Mouse (Mus musculus) olfactory bulb, adult 2 months (tissue): ENCODE results near the gene Ksr1. TPM values are rescaled to one million over a fixed set of nuclear protein-coding genes. Genes with fewer than 3 reads are reported as not detected.

Experiments used
- H3K27ac ChIP-seq: fragments of 200-500 bp; 2 replicates; pipeline ENCODE4 v1.5.1; 2012; ENCODE audit warnings: low read depth, low read length; ENCODE audit not compliant: insufficient read depth
- H3K4me1 ChIP-seq: fragments of 200-500 bp; 2 replicates; pipeline ENCODE4 v1.6.1; 2012; ENCODE audit warnings: low read length; ENCODE audit not compliant: control insufficient read depth, insufficient read depth
- H3K4me3 ChIP-seq: fragments of 200-500 bp; 2 replicates; pipeline ENCODE4 v1.5.1; 2012; ENCODE audit warnings: mild to moderate bottlenecking, low read depth, low read length, moderate library complexity; ENCODE audit not compliant: insufficient read depth
- CTCF ChIP-seq: fragments of 200-500 bp; IDR thresholded peaks from 2 replicates; pipeline ENCODE4 v1.5.1; 2012; ENCODE audit warnings: low read depth, mild to moderate bottlenecking, low read length, moderate library complexity; ENCODE audit not compliant: insufficient read depth
- POLR2A ChIP-seq: fragments of 200-500 bp; IDR thresholded peaks from 2 replicates; pipeline ENCODE4 v1.6.1; 2012; ENCODE audit warnings: mild to moderate bottlenecking, low read depth, low read length, moderate library complexity; ENCODE audit not compliant: insufficient read depth
- WGBS: fragments of 180-500 bp; shearing (Covaris S2); methylation state at CpG from one replicate; pipeline ENCODE4 v1.1.7; 2018; 5-methylcytosine and 5-hydroxymethylcytosine counted together
- polyA plus RNA-seq: library from polyadenylated mRNA; stranded (reverse); fragments of >200 nt; gene quantifications from 2 replicates; pipeline ENCODE4 v1.2.4, GENCODE M21; 2012; ENCODE audit warnings: low replicate concordance; ENCODE audit not compliant: missing spikeins, insufficient read depth, insufficient read length

Ksr1 gene
- polyA plus RNA-seq, 1 experiment = not detected

DNA sequence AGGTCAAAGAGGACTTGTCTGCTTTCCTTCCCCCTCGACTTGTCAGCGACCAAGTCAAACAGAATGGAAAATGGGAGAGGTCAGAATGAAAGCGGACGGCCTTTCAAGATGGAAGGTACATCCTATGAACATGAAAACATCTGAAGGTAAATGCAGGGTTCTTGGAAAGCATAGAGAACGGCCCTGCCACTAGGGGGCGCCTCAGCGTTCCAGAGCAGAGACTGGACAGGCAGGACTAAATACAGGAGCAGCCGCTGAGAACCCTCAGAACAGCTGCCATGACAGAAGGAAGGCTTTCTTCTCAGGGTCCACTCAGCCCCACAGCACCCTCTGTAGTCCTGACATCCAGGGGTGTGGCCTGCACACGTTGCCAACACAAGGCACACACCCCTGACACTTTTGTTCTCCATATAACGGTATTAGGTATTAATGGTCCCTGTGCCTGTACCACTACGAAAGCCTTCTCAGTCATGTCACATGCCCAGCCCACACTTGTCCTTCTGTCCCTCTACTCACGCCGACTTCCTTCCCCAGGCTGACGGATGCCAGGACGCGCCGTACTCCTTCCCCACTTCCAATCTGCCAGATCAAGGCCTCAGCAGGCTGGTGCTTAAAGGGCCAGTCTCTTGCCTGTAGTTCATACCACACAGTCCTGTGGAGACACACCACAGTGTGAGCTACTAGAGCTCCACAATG is 126.2 kb downstream of the Ksr1 start:
- Histone ChIP-seq H3K4me1 (peaks cover 8% of the 10 kb centered on the region), H3K27ac (no peak overlapping the region)
- WGBS = 75% methylated on average over 17 of the region's 17 CpGs

DNA sequence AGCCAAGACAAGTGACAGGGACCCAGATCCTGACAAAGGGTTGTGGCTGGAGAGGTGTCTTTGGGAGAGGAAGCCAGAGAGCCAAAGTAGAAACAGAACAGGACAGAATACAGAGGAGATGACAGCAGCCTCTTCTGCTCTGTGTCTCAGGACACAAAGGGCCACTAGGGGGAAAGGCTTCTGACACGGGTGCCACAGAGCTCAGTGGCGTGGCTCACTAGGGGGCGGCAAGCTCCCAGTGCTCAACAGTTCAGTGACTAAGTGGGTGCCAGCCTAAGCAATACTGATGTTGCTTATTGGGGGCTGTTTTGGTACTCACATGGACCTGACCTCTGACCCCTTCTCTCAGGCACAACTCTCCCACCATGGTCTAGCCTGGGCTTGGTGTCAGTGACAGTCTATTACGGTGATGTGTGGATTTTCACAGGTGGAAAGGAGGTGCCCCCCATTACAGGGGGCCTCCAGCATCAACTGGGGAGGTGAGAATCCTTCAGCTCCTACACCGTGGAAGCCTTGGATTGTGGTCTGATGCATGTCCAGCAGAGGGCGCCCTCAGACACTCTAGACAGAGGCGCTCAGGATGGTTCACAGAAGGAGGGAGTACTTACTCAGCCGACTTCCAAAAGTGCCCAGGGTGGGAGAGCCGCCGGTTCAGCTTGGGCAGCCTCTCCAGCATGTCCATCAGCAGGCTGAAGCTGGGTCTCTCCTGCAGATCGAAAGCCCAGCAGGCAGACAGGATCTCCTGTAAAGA is 127.1 kb downstream of the Ksr1 start:
- 50% methylated on average over 11 of the region's 11 CpGs for WGBS
- Histone ChIP-seq H3K27ac (no peak overlapping the region), H3K4me1 (peaks cover 8% of the 10 kb centered on the region), H3K4me3 (no peak overlapping the region)
- TF ChIP-seq CTCF (peak; percentile 53; the same call in 1 of the 2 replicates), POLR2A (no peak)

More for the DNA sequence above, 126.2 kb downstream of the Ksr1 start:
- peak; percentile 51; the same call in 1 of the 2 replicates for TF ChIP-seq CTCF
- no peak for TF ChIP-seq POLR2A
- no peak overlapping the region for H3K4me3 ChIP-seq

DNA sequence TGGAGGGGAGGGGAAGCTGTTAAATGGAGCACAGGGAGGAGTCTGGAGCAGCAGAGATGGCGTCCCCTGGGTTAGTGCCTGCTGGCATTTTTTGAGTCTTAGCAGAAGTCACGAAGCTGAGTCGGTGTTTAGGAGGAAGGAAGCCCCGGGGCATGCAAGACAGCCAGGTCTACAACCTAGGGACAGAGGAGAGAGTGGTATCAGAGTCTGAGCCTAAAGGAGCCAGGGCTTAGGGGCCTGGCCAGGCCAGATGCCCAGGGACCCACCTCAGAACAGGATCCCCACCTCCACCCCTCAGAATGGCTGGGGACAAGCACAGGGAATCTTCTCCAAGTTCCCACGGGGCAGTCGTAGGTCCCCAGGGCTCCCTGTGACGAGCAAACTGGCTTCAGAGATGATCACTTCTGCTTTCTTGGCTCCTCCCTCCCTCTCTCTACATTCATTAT is 129.0 kb downstream of the Ksr1 start:
- 75% methylated on average over 7 of the region's 7 CpGs for WGBS
- no peak for TF ChIP-seq POLR2A
- TF ChIP-seq CTCF = no peak
- Histone ChIP-seq H3K4me3 (no peak overlapping the region), H3K27ac (no peak overlapping the region), H3K4me1 (peaks cover 8% of the 10 kb centered on the region)

DNA sequence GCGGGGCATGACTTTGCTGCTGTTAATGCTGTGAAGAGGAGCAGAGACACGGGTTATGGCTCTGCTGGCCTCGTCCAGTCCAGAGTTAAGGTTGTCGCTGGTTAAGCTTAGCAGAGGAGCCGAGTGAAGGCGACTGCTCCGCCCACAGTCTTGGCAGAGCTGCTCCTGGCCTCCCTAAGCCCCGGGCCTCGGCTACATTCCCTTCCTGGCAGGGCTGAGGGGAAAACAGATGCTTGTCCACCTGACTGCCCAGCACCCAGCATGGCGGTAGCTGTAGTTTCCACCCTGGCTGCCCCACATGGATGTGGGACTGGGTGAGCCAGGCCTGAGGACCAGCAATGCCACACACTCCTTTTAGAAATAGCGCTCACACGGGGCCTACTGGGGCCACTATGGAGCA is 130.0 kb downstream of the Ksr1 start:
- Histone ChIP-seq H3K4me3 (no peak overlapping the region), H3K27ac (no peak overlapping the region), H3K4me1 (peaks cover 8% of the 10 kb centered on the region)
- TF ChIP-seq POLR2A (no peak), CTCF (no peak)
- WGBS = 58% methylated on average over 12 of the region's 12 CpGs

DNA sequence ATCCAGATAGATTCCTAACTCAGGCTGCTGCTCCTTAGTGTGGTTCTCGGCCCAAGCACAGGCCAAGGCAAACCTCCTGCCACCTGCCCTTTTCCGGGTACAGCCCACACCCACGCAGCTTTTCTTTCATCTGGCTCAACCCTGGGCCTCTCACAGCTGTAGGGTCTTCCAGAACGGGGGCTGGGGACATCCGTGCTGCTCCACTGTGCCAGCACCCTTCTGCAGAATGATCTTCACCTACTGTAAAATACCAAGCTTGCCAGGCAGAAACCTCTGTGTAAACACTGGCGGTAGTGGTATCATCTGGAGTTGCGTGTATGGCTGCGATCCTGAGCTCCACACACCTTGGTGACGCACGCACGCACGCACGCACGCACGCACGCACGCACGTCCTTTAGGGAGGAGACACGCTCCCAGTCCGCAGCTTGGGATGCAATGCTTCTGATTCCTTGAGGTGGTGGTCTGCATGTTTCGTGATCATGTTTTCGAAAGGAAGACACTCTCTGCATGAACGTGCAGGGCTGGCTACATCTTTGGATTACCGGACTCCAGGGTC is 130.5 kb downstream of the Ksr1 start:
- TF ChIP-seq POLR2A = no peak
- TF ChIP-seq CTCF = no peak
- H3K4me1 ChIP-seq = peaks cover 8% of the 10 kb centered on the region
- H3K4me3 ChIP-seq = no peak overlapping the region
- H3K27ac ChIP-seq = no peak overlapping the region
- WGBS = 85% methylated on average over 24 of the region's 24 CpGs

DNA sequence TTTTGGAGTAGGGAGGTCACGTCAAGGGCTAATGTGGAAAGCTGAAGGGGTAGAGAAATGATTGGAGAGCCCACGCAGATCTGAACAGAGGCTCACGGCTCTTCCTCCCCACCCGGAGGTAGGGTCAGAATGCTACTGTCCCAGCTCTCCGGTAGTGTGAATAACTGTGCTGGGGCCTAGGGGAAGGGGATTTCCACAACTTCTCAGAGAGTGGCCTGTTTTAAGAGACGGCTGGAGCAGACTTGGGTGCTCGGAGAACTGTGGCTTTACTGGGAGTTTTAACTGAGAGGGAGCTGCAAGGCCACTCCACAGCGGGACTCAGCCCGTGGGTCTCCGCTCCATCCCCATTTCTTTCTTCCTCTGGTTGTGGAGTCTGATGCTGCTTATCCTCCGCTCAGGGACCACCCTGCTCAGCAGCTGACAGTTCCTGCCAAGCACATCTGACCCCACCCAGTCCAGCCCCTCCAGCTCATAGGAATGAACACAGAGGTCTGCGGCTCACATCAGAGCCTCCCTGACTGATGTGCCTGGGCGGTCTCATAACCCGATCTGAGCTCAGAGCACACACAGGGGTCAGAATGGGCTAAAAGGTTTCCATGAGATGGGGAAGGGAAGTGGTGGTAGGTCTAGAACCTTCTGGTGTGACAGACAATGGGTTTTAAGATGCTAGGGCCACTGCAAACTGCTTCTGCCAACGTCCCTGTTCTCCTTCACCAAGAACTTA is 131.4 kb downstream of the Ksr1 start:
- TF ChIP-seq POLR2A = no peak
- TF ChIP-seq CTCF = no peak
- 79% methylated on average over 15 of the region's 15 CpGs for WGBS
- H3K27ac ChIP-seq = no peak overlapping the region
- peaks cover 8% of the 10 kb centered on the region for H3K4me1 ChIP-seq
- no peak overlapping the region for H3K4me3 ChIP-seq

DNA sequence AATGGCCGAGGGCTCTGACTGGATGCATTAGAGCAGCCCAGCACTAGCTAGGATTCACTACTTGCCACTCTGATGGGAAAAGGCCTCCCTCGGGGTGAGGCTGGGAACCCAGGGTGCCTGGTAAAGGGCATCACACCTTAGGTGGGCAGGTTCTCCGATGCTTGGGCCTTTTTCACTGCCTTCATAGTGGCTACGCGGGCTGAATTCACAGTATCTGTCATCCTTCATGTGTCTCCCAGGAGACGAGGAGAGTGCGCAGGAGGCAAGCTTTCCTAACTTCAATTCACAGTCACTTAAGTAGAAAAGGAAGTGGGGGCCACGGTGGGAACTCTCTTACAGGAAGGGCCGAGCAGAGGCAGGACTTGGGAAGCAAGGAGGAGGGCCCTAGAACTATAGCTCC is 132.4 kb downstream of the Ksr1 start:
- no peak overlapping the region for H3K27ac ChIP-seq
- H3K4me3 ChIP-seq = no peak overlapping the region
- peaks cover 8% of the 10 kb centered on the region for H3K4me1 ChIP-seq
- WGBS = 72% methylated on average over 9 of the region's 9 CpGs
- TF ChIP-seq CTCF (no peak), POLR2A (no peak)

DNA sequence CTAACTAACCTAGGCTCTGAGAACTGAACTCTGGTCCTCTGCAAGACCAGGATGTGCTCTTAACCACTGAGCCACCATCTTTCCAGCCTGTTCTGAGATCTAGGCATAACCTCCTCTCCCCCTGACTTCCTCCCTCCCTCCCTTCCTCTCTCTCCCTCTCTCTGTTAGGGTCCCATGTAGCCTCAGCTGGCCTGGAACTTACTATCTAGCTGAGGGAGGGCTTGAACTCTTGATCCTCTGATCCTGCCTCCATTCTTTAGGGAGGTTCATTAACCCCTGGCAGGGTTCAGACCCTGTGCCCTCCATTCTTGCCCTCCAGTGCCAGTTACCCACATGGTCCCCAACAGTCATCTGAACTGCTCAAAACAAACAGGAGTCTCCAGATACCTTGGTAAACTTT is 133.2 kb downstream of the Ksr1 start:
- TF ChIP-seq POLR2A = no peak
- no peak for TF ChIP-seq CTCF
- no peak overlapping the region for H3K27ac ChIP-seq
- H3K4me1 ChIP-seq = peaks cover 8% of the 10 kb centered on the region
- no peak overlapping the region for H3K4me3 ChIP-seq
